Mouse (Mus musculus) macrophage (primary cell): ENCODE results near the gene Slc35c2. TPM values are rescaled to one million over a fixed set of nuclear protein-coding genes. Genes with fewer than 3 reads are reported as not detected.

Source experiments
- H3K27ac ChIP-seq: fragments of 350-480 bp; formaldehyde crosslinking; 2 replicates; pipeline ENCODE4 v1.9.0; 2021
- H3K36me3 ChIP-seq: fragments of 350-480 bp; formaldehyde crosslinking; 2 replicates; pipeline ENCODE4 v1.9.0; 2021; ENCODE audit errors: inconsistent target
- H3K4me3 ChIP-seq: fragments of 350-480 bp; formaldehyde crosslinking; 2 replicates; pipeline ENCODE4 v1.9.0; 2021; ENCODE audit errors: inconsistent target
- H3K79me2 ChIP-seq: fragments of 350-480 bp; formaldehyde crosslinking; 2 replicates; pipeline ENCODE4 v1.9.0; 2021; ENCODE audit errors: inconsistent target
- WGBS: methylation state at CpG from one replicate; pipeline ENCODE4 v1.1.7; 2026; ENCODE audit warnings: inconsistent platforms; ENCODE audit not compliant: missing documents; 5-methylcytosine and 5-hydroxymethylcytosine counted together
- polyA plus RNA-seq: library from polyadenylated mRNA; stranded (reverse); fragments of 250-400 nt; gene quantifications from 3 replicates; pipeline ENCODE4 v1.2.4, GENCODE M21; 2018; ENCODE audit warnings: inconsistent platforms

Slc35c2 gene
- polyA plus RNA-seq, 1 experiment from 2014 or later, result 29.3 TPM

DNA sequence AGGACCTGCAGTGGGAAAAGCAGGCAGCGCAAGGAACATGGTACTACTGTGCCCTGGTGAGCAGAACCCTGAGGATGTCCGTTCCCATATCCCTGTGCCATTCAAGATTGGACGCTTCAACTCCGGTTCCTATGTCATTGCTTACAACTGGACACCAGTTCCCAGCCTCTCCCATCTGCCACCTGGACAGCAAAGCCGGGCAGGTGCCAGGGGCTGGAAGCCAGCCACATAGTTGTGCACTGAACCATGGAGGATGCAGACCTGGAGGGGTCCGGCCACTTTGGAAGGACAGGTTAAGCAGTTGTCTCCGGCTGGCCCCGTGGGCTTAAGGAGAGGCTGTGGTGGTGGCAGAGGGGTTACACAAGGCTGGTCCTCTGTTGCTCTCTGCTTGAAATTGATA, 35.3 kb downstream of the Slc35c2 start:
- Histone ChIP-seq H3K27ac (no peak overlapping the region), H3K36me3 (no peaks in the 10 kb centered on the region), H3K4me3 (no peak overlapping the region), H3K79me2 (no peaks in the 10 kb centered on the region)
- WGBS, result 97% methylated on average over 8 of the region's 8 CpGs

DNA sequence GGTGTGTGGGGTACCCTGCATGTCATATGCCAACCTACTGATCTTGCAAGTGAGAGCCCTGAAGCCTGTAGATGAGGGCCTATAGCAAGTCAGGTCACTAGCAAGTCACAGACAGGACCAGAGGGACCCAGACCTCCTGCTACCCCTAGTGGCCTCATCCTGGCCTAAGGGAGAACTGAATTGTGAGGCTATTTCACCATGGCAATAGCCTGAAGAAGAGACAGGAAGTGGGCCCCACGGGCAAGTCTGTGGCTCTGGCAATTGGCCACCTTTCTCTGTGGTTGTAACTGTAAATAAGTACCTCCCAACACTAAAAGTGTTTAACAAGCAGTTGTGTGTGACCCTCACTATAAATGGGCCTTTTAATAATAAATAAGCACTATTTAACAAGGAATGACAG, 36.8 kb downstream of the Slc35c2 start:
- Histone ChIP-seq H3K4me3 (no peak overlapping the region), H3K36me3 (no peaks in the 10 kb centered on the region), H3K27ac (no peak overlapping the region), H3K79me2 (no peaks in the 10 kb centered on the region)
- WGBS, result 7% methylated on average over 1 of the region's 1 CpGs

GRCm38 (mm10) chr2:165248967-165249366, 38.7 kb downstream of the Slc35c2 start:
- H3K36me3 ChIP-seq, result no peaks in the 10 kb centered on the region
- H3K27ac ChIP-seq, result no peak overlapping the region
- H3K4me3 ChIP-seq, result no peak overlapping the region
- H3K79me2 ChIP-seq, result no peaks in the 10 kb centered on the region
- WGBS, result 82% methylated on average over 3 of the region's 3 CpGs

DNA sequence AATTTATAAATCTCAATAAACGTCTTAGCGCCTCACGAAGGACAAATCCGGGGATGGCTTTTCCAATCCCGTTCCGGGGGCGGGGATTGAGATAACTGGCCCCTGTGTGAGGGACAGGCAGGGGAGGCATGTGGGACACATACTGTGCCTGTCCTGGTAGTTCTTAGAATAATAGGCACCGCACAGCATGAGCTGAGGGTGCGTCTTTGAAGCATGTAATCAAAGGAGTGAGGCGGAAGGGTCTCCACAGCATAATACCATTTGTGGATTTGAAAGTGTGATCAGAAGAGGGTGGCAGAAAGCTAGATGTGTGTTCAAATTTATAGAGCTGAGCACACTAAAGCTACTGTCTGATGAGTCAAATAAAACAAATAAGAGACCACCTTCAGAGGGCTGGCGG, 41.3 kb downstream of the Slc35c2 start:
- 79% methylated on average over 11 of the region's 11 CpGs for WGBS

GRCm38 (mm10) chr2:165243122-165243720, 44.4 kb downstream of the Slc35c2 start:
- no peaks in the 10 kb centered on the region for H3K79me2 ChIP-seq
- no peak overlapping the region for H3K4me3 ChIP-seq
- 44% methylated on average over 11 of the region's 11 CpGs for WGBS
- no peaks in the 10 kb centered on the region for H3K36me3 ChIP-seq
- H3K27ac ChIP-seq, result no peak overlapping the region

More for the DNA sequence above, 41.3 kb downstream of the Slc35c2 start:
- H3K36me3 ChIP-seq, result no peaks in the 10 kb centered on the region
- H3K27ac ChIP-seq, result no peak overlapping the region
- no peak overlapping the region for H3K4me3 ChIP-seq
- H3K79me2 ChIP-seq, result no peaks in the 10 kb centered on the region

GRCm38 (mm10) chr2:165242575-165242974, 45.1 kb downstream of the Slc35c2 start:
- Histone ChIP-seq H3K79me2 (no peaks in the 10 kb centered on the region), H3K36me3 (no peaks in the 10 kb centered on the region), H3K27ac (no peak overlapping the region), H3K4me3 (no peak overlapping the region)
- WGBS, result 25% methylated on average over 9 of the region's 13 CpGs

- 20% methylated on average over 7 of the region's 7 CpGs for WGBS
- Histone ChIP-seq H3K79me2 (no peaks in the 10 kb centered on the region), H3K27ac (no peak overlapping the region), H3K4me3 (no peak overlapping the region), H3K36me3 (no peaks in the 10 kb centered on the region)
Observed at GRCm38 (mm10) chr2:165241786-165242185, 45.9 kb downstream of the Slc35c2 start.

DNA sequence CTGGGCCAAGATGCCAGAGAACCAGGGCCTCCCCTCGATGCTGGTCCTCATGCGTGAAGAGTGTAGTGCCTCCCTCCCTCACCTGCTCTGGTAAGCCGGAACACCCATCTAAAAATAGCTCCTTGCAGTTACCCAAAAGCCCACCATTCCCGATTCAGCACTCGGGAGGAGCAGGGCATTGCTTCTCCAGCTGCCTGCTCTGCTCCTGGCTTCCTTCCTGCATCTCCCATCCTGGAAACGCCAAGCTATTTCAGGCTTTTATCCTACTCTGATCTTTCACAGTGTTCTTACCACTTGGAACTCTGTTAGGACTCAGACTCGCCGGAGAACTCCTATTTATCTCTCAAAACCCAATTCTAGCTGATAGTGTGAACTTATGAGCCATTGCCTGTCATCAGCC, 47.3 kb downstream of the Slc35c2 start:
- H3K27ac ChIP-seq, result no peak overlapping the region
- H3K36me3 ChIP-seq, result no peaks in the 10 kb centered on the region
- H3K79me2 ChIP-seq, result no peaks in the 10 kb centered on the region
- no peak overlapping the region for H3K4me3 ChIP-seq
- WGBS, result 44% methylated on average over 8 of the region's 8 CpGs

GRCm38 (mm10) chr2:165239533-165240144, 48.0 kb downstream of the Slc35c2 start:
- Histone ChIP-seq H3K79me2 (no peaks in the 10 kb centered on the region), H3K4me3 (no peak overlapping the region), H3K27ac (no peak overlapping the region), H3K36me3 (no peaks in the 10 kb centered on the region)
- WGBS, result 14% methylated on average over 15 of the region's 15 CpGs

DNA sequence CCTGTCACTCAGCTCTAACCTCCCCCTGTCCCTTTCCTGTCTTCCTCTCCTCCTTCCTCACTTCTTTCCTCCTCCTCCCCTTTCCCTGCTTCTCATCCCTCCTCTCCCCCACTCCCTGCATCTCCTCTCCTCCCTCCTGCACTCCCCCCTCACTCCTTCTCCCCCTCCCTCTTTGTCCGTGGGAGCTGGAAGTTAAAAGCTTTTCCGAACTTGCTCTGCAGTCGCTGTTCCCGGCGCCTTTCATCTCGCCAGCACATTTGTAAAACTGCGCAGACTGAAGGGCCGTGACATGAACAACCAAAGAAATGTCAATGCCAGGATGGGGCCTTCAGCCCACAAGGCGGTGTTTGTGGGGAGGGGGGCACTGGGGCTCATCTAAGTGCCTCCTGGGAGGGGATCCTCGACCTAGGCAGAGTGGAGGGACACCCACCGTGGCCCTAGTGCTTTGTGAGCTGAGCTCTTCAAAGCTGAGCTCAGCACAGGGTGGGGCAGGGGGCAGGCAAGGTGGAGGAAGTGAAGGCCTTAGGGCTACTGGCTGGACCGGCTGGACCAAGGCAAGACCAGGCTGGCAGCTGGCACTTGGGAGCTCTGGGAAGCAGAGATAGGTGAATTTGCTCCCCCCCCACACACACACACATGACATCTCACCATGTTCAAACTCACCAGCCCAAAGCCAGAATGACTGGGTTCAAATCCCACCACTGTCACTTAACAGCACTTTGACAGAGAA, 49.1 kb downstream of the Slc35c2 start:
- Histone ChIP-seq H3K79me2 (no peaks in the 10 kb centered on the region), H3K4me3 (no peak overlapping the region), H3K36me3 (no peaks in the 10 kb centered on the region), H3K27ac (no peak overlapping the region)
- 26% methylated on average over 12 of the region's 12 CpGs for WGBS

DNA sequence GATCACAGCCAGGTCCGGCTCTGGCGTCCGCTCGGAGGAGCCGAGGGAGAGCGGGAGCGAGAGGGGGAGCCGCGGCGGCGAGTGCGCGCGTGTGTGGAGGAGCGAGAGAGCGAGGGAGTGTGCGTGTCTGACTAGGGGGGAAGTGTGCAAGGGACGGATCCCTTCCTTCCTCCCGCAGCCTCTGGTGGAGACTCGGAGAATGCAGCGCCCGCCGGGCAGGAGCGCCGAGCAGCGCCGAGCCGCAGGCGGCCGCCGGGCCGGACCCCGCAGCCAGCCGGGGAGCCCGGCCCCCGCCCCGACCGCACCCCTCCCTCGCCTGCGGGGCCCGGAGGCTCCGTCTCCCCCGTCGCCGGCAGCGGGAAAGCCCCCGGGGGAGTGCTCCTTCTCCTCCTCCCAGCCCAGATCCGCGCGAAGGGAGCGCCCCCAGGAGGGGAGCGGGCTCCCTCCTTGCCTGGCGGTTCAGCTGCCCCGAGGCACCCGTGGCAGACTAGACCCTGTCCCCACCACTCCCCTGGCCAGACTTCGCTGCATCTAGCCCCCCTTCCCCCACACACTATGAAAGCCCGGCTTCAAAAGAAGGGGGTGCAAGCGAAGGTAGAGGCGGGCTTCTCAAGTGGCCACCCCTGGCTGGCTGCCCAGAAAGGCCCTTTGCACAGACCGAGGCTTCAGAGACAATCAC, 52.9 kb downstream of the Slc35c2 start, which contains the start of gene Cdh22:
Cdh22 (minus strand) TSS at position 241 of the 679 bp plus-strand sequence.
- Histone ChIP-seq H3K4me3 (no peak within 1 kb of the TSS), H3K79me2 (no peaks in the 10 kb centered on the region), H3K27ac (no peak within 1 kb of the TSS), H3K36me3 (no peaks in the 10 kb centered on the region)
- WGBS, result 3% methylated on average over 45 of the region's 60 CpGs

DNA sequence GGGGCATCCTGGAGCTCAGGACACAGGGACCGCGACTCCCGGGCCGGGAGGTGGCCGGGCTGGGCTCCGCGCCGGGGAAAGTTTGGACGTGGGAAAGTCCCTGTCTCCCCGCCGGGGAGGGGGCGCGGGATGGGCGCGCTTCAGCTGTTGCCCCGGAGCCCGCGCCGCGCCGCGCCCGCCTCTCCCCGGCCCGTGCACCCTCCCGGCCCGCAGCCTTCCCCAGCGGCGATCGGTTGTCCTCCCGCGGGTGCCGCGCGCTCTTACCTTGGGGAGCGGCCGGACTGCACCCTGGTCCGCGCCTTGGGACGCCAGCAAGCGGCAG, 53.4 kb downstream of the Slc35c2 start:
- no peak overlapping the region for H3K4me3 ChIP-seq
- 2% methylated on average over 30 of the region's 41 CpGs for WGBS
- H3K79me2 ChIP-seq, result no peaks in the 10 kb centered on the region
- H3K27ac ChIP-seq, result no peak overlapping the region
- H3K36me3 ChIP-seq, result no peaks in the 10 kb centered on the region

DNA sequence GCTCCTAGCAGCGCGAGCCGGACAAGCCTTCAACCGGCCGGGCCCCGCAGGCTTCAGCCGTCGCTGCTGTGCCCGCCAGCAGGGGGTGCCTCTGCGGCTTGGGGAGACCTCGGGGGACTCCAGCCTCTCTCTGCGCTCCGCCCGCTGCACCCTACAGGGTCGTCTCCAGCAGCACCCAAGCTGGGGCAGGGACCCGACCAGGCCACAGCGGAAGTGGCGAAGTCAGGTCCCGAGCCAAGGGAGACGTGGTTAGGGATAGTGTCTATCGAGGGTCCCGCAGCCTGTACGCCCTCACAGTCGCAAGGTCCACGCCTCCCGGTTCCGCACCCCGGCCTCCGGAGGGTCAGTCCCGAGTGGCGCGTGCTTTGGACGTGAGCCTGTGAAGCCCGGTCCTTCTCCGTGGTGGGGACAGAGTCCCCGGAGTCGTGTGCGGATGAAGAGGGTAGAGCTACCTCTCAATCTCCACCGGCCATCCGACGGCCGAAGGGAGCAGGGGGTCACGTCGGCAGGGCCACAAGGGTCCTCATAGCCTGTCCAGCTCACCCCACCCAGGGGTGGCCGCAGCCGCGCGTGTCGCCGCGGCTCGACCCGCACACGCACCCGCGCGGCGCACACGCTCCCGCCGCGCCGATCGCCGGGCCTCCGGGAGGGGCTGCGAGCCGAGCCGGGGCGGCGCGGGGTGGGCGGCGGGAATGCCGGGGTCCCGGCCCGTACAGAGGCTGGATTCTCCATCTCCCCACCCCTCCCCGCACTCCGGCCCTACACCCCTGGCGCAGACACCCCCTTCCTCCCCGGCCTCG, 54.0 kb downstream of the Slc35c2 start:
- no peaks in the 10 kb centered on the region for H3K36me3 ChIP-seq
- H3K4me3 ChIP-seq, result no peak overlapping the region
- 3% methylated on average over 76 of the region's 82 CpGs for WGBS
- H3K79me2 ChIP-seq, result no peaks in the 10 kb centered on the region
- H3K27ac ChIP-seq, result no peak overlapping the region

DNA sequence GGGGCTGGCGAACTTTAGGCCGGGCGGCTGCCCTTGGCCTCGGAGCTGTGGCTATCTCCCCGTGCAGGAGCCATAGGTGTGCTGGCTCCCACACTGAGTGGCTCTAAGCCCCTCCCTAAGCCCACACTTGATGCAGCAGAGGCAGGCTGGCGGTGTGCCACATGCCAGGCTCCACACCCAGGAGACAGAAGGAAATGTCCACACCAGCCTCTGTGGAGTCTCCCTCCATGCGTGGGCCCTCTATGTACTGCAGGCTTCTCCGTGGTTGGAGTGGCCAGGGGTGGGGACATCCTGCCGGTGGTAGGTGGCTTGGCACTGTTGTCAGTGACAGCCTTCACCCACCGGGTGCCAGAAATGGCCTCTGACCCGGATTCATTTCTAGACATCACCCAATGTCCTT, 58.6 kb downstream of the Slc35c2 start:
- Histone ChIP-seq H3K4me3 (no peak overlapping the region), H3K79me2 (no peaks in the 10 kb centered on the region), H3K36me3 (no peaks in the 10 kb centered on the region), H3K27ac (no peak overlapping the region)
- WGBS, result 78% methylated on average over 11 of the region's 11 CpGs
